Comparison of ENCODE assay signal across 25 mouse cellular contexts in the genomic region with DNA sequence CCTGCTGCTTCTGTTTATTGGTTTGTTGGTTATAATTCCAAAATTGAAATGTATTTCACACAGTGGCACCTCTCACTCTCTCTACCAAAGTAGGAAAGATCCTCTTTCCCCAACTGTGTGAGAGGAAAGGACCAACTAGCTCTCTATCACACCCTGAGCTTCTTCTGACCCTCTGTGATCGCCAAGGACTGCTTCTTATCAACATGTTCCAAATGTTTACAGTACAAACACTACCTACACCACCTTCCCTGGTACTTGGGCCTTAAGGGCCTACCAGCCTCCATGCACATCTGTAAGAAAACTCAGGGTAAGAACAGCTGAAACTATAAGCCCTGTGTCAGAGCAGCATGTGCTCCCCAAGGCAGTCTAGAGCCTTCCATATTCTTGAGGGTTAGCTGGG. TPM values are rescaled to one million over a fixed set of nuclear protein-coding genes. Genes with fewer than 3 reads are reported as not detected.
DNase-seq lines count a peak whose midpoint lies in the region; ATAC-seq lines count a peak whose summit lies in the region.
"Had no signal": no experiment of that assay in that cellular context is flagged by ENCODE, and none has a peak within 500 bp of the region (broad histone marks: within the 10 kb centered on the region; RNA-seq: fewer than 3 reads in every experiment).

No protein-coding gene starts in this region.

- peak overlapping the region; percentile 43; the same call in 1 of the 2 replicates for H3K27ac ChIP-seq in heart, embryonic 10.5 days
- H3K27ac ChIP-seq in heart, embryonic 14.5 days (replicated peaks in 1 of 2; ENCODE audit: control insufficient read depth in 1 of 2, insufficient read depth in 1 of 2, low read depth in 2 of 2, low read length in 2 of 2) = peak overlapping the region; percentile 81 to 90
- peak overlapping the region; percentile 3; the same call in 1 of the 2 replicates for H3K27ac ChIP-seq in intestine, embryonic 14.5 days (ENCODE audit: low read depth)
- no peak overlapping the region for H3K27ac ChIP-seq in intestine, embryonic 15.5 days
- no peak overlapping the region for H3K27ac ChIP-seq in midbrain, embryonic 11.5 days (ENCODE audit: low read depth, low read length)
- no peak overlapping the region for H3K27ac ChIP-seq in midbrain, embryonic 15.5 days
- H3K27ac ChIP-seq: embryonic facial prominence, embryonic 12.5 days; forebrain, embryonic 15.5 days; hindbrain, embryonic 13.5 days; hindbrain, postnatal 0 days had no signal

- H3K36me3 ChIP-seq in heart, embryonic 10.5 days = no peaks in the 10 kb centered on the region
- no peaks in the 10 kb centered on the region for H3K36me3 ChIP-seq in heart, embryonic 14.5 days (ENCODE audit: control insufficient read depth, insufficient read depth, low read length)
- H3K36me3 ChIP-seq in intestine, embryonic 14.5 days (ENCODE audit: control insufficient read depth, insufficient read depth, low read length) = no peaks in the 10 kb centered on the region
- H3K36me3 ChIP-seq in intestine, embryonic 15.5 days = no peaks in the 10 kb centered on the region
- H3K36me3 ChIP-seq in midbrain, embryonic 11.5 days (ENCODE audit: control insufficient read depth, insufficient read depth, low read length) = no peaks in the 10 kb centered on the region
- no peaks in the 10 kb centered on the region for H3K36me3 ChIP-seq in midbrain, embryonic 15.5 days (replicated peaks)
- H3K36me3 ChIP-seq: embryonic facial prominence, embryonic 12.5 days; forebrain, embryonic 15.5 days; hindbrain, embryonic 13.5 days had no signal

- 21% methylated on average over 1 of the region's 1 CpGs for WGBS in heart, embryonic 10.5 days
- 8% methylated on average over 1 of the region's 1 CpGs for WGBS in heart, embryonic 14.5 days
- WGBS in intestine, embryonic 14.5 days = 24% methylated on average over 1 of the region's 1 CpGs
- WGBS in intestine, embryonic 15.5 days = 25% methylated on average over 1 of the region's 1 CpGs
- 58% methylated on average over 1 of the region's 1 CpGs for WGBS in midbrain, embryonic 11.5 days
- WGBS in midbrain, embryonic 15.5 days = 76% methylated on average over 1 of the region's 1 CpGs

- peaks cover 36% of the 10 kb centered on the region for H3K27me3 ChIP-seq in heart, embryonic 10.5 days (ENCODE audit: insufficient read depth, poor library complexity, severe bottlenecking)
- H3K27me3 ChIP-seq in heart, embryonic 14.5 days (ENCODE audit: control insufficient read depth, insufficient read depth, low read length) = peaks cover 14% of the 10 kb centered on the region; the same call in 1 of the 2 replicates
- peaks cover 22% of the 10 kb centered on the region for H3K27me3 ChIP-seq in intestine, embryonic 14.5 days (replicated peaks; ENCODE audit: control insufficient read depth, insufficient read depth, low read length)
- peaks cover 14% of the 10 kb centered on the region for H3K27me3 ChIP-seq in intestine, embryonic 15.5 days (replicated peaks)
- peaks cover 12% of the 10 kb centered on the region for H3K27me3 ChIP-seq in midbrain, embryonic 11.5 days (ENCODE audit: control insufficient read depth, insufficient read depth, low read length)
- H3K27me3 ChIP-seq in midbrain, embryonic 15.5 days (replicated peaks) = peaks cover 32% of the 10 kb centered on the region

- no peak overlapping the region for H3K9ac ChIP-seq in heart, embryonic 14.5 days (ENCODE audit: low read length)
- H3K9ac ChIP-seq in intestine, embryonic 14.5 days (ENCODE audit: low read length) = no peak overlapping the region
- no peak overlapping the region for H3K9ac ChIP-seq in intestine, embryonic 15.5 days
- no peak overlapping the region for H3K9ac ChIP-seq in midbrain, embryonic 11.5 days (ENCODE audit: low read length)
- H3K9ac ChIP-seq in midbrain, embryonic 15.5 days = no peak overlapping the region
- H3K9ac ChIP-seq: embryonic facial prominence, embryonic 12.5 days; forebrain, embryonic 15.5 days; hindbrain, embryonic 13.5 days had no signal

- no peak overlapping the region for H3K4me2 ChIP-seq in heart, embryonic 14.5 days (ENCODE audit: low read length)
- no peak overlapping the region for H3K4me2 ChIP-seq in intestine, embryonic 14.5 days (ENCODE audit: low read length)
- no peak overlapping the region for H3K4me2 ChIP-seq in intestine, embryonic 15.5 days (replicated peaks)
- H3K4me2 ChIP-seq in midbrain, embryonic 11.5 days = no peak overlapping the region
- no peak overlapping the region for H3K4me2 ChIP-seq in midbrain, embryonic 15.5 days
- H3K4me2 ChIP-seq: embryonic facial prominence, embryonic 12.5 days; forebrain, embryonic 15.5 days; hindbrain, embryonic 13.5 days had no signal

- H3K9me3 ChIP-seq in heart, embryonic 10.5 days = no peaks in the 10 kb centered on the region
- no peaks in the 10 kb centered on the region for H3K9me3 ChIP-seq in heart, embryonic 14.5 days (ENCODE audit: control insufficient read depth, low read length)
- no peaks in the 10 kb centered on the region for H3K9me3 ChIP-seq in intestine, embryonic 14.5 days (ENCODE audit: control insufficient read depth, low read length)
- no peaks in the 10 kb centered on the region for H3K9me3 ChIP-seq in intestine, embryonic 15.5 days
- no peaks in the 10 kb centered on the region for H3K9me3 ChIP-seq in midbrain, embryonic 11.5 days (ENCODE audit: control insufficient read depth, low read length)
- H3K9me3 ChIP-seq in midbrain, embryonic 15.5 days = no peaks in the 10 kb centered on the region
- H3K9me3 ChIP-seq: embryonic facial prominence, embryonic 12.5 days; forebrain, embryonic 15.5 days; hindbrain, embryonic 13.5 days had no signal

- H3K4me3 ChIP-seq in heart, embryonic 10.5 days = no peak overlapping the region
- no peak overlapping the region for H3K4me3 ChIP-seq in heart, embryonic 14.5 days (ENCODE audit: control insufficient read depth in 1 of 2, insufficient read depth in 1 of 2, low read depth in 1 of 2, low read length in 2 of 2)
- no peak overlapping the region for H3K4me3 ChIP-seq in intestine, embryonic 14.5 days (ENCODE audit: low read depth, low read length)
- no peak overlapping the region for H3K4me3 ChIP-seq in intestine, embryonic 15.5 days (replicated peaks)
- no peak overlapping the region for H3K4me3 ChIP-seq in midbrain, embryonic 11.5 days (ENCODE audit: low read depth, low read length)
- H3K4me3 ChIP-seq in midbrain, embryonic 15.5 days = no peak overlapping the region
- H3K4me3 ChIP-seq: embryonic facial prominence, embryonic 12.5 days; forebrain, embryonic 15.5 days; hindbrain, embryonic 13.5 days had no signal

- intact Hi-C loops in heart, postnatal 10 days (cut with DNase I) = no loop called here
- intact Hi-C loops in heart, postnatal 14 days (cut with DNase I) = no loop called here

- H3K4me1 ChIP-seq in heart, embryonic 10.5 days = peaks cover 65% of the 10 kb centered on the region
- peaks cover 33 to 48% of the 10 kb centered on the region in 2 experiments for H3K4me1 ChIP-seq in heart, embryonic 14.5 days (ENCODE audit: control insufficient read depth in 2 of 2, insufficient read depth in 2 of 2, low read length in 2 of 2)
- no peaks in the 10 kb centered on the region for H3K4me1 ChIP-seq in intestine, embryonic 14.5 days (replicated peaks; ENCODE audit: control insufficient read depth, insufficient read depth, low read length)
- no peaks in the 10 kb centered on the region for H3K4me1 ChIP-seq in intestine, embryonic 15.5 days (replicated peaks)
- H3K4me1 ChIP-seq in midbrain, embryonic 11.5 days (ENCODE audit: control insufficient read depth, insufficient read depth, low read length) = no peaks in the 10 kb centered on the region
- no peaks in the 10 kb centered on the region for H3K4me1 ChIP-seq in midbrain, embryonic 15.5 days
- H3K4me1 ChIP-seq: embryonic facial prominence, embryonic 12.5 days; forebrain, embryonic 15.5 days had no signal

- no peak; the same call in 1 of the 2 replicates for ATAC-seq in heart, embryonic 14.5 days (ENCODE audit: insufficient number of reproducible peaks, insufficient read depth, low FRiP score, low read depth)
- no peak for ATAC-seq in intestine, embryonic 14.5 days (replicated peaks; ENCODE audit: low FRiP score, low TSS enrichment, low read depth)
- ATAC-seq in intestine, embryonic 15.5 days = no peak
- no peak for ATAC-seq in midbrain, embryonic 11.5 days (ENCODE audit: low FRiP score)
- no peak for ATAC-seq in midbrain, embryonic 15.5 days (replicated peaks)
- ATAC-seq: forebrain, embryonic 15.5 days; hindbrain, postnatal 0 days had no signal

- no peak for DNase-seq in heart, embryonic 10.5 days (ENCODE audit: low spot score)
- DNase-seq in heart, postnatal 10 days = no peak
- DNase-seq in heart, postnatal 14 days = no peak
- no peak for DNase-seq in intestine, embryonic 14.5 days (ENCODE audit: low spot score)
- DNase-seq in midbrain, embryonic 11.5 days (ENCODE audit: low spot score, missing footprints) = peak; percentile 8
- DNase-seq: adrenal gland, postnatal 10 days; cerebellum, adult 11 months; cerebellum, adult 8-10 months; cerebellum, postnatal 14 days; gastrocnemius, postnatal 36 days; kidney, adult 11 months; kidney, adult 9 months had no signal

RNA-seq across cellular contexts. Expression of gene Irx4, which starts 17.5 kb away (rescaled TPM):
- 39.4 and 78.4 TPM in 2 replicates for polyA plus RNA-seq in heart, embryonic 10.5 days (2016; fragmentation: Nextera tagmentation; extraction: Ambion mirVana)
- total RNA-seq in heart, postnatal 10 days (2021) = 10 to 100 TPM; 27.6 to 49.8 TPM
- 43.3 and 47.3 TPM in 2 replicates for polyA plus RNA-seq in heart, embryonic 14.5 days (2014; fragmentation: Nextera tagmentation; extraction: Ambion mirVana)
- total RNA-seq in heart, postnatal 14 days (2021) = 10 to 100 TPM; 24.5 to 27.7 TPM
- polyA plus RNA-seq in intestine, embryonic 14.5 days (2014; fragmentation: Nextera tagmentation; extraction: Ambion mirVana) = 0.07 and 0.16 TPM in 2 replicates
- polyA plus RNA-seq in intestine, embryonic 15.5 days (2015; fragmentation: Nextera tagmentation; extraction: Ambion mirVana) = 0.26 and 0.47 TPM in 2 replicates
- polyA plus RNA-seq in midbrain, embryonic 11.5 days (2014; fragmentation: Nextera tagmentation; extraction: Ambion mirVana) = 0.41 and 0.87 TPM in 2 replicates
- 0.96 and 1.7 TPM in 2 replicates for polyA plus RNA-seq in midbrain, embryonic 15.5 days (2015; fragmentation: Nextera tagmentation; extraction: Ambion mirVana)
- total RNA-seq: adrenal gland, postnatal 10 days; adrenal gland, postnatal 4 days; gastrocnemius, adult 8-10 months; gastrocnemius, postnatal 36 days; hematopoietic stem cell, adult 5-6 weeks; MEL had no signal
- polyA plus RNA-seq: C2C12; cortical plate, adult 2 months had no signal

RNA-seq across cellular contexts. Expression of gene Mrpl36, which starts 50.5 kb away (rescaled TPM):
- 145 and 181 TPM in 2 replicates for polyA plus RNA-seq in heart, embryonic 10.5 days (2016; fragmentation: Nextera tagmentation; extraction: Ambion mirVana)
- total RNA-seq in heart, postnatal 10 days (2021) = 10 to 100 TPM; 43.0 to 46.9 TPM
- 173 and 176 TPM in 2 replicates for polyA plus RNA-seq in heart, embryonic 14.5 days (2014; fragmentation: Nextera tagmentation; extraction: Ambion mirVana)
- total RNA-seq in heart, postnatal 14 days (2021) = 10 to 100 TPM; 41.8 to 42.8 TPM
- polyA plus RNA-seq in intestine, embryonic 14.5 days (2014; fragmentation: Nextera tagmentation; extraction: Ambion mirVana) = 153 and 166 TPM in 2 replicates
- 159 and 160 TPM in 2 replicates for polyA plus RNA-seq in intestine, embryonic 15.5 days (2015; fragmentation: Nextera tagmentation; extraction: Ambion mirVana)
- 125 and 128 TPM in 2 replicates for polyA plus RNA-seq in midbrain, embryonic 11.5 days (2014; fragmentation: Nextera tagmentation; extraction: Ambion mirVana)
- polyA plus RNA-seq in midbrain, embryonic 15.5 days (2015; fragmentation: Nextera tagmentation; extraction: Ambion mirVana) = 74.3 and 78.9 TPM in 2 replicates

RNA-seq across cellular contexts. Expression of gene Ndufs6, which starts 50.5 kb away (rescaled TPM):
- 499 and 600 TPM in 2 replicates for polyA plus RNA-seq in heart, embryonic 10.5 days (2016; fragmentation: Nextera tagmentation; extraction: Ambion mirVana)
- 100 to 1,000 TPM; 859 to 902 TPM for total RNA-seq in heart, postnatal 10 days (2021)
- 792 and 837 TPM in 2 replicates for polyA plus RNA-seq in heart, embryonic 14.5 days (2014; fragmentation: Nextera tagmentation; extraction: Ambion mirVana)
- total RNA-seq in heart, postnatal 14 days (2021) = 1,000 to 10,000 TPM; 1,008 to 1,014 TPM
- 428 and 448 TPM in 2 replicates for polyA plus RNA-seq in intestine, embryonic 14.5 days (2014; fragmentation: Nextera tagmentation; extraction: Ambion mirVana)
- polyA plus RNA-seq in intestine, embryonic 15.5 days (2015; fragmentation: Nextera tagmentation; extraction: Ambion mirVana) = 464 and 509 TPM in 2 replicates
- 305 and 326 TPM in 2 replicates for polyA plus RNA-seq in midbrain, embryonic 11.5 days (2014; fragmentation: Nextera tagmentation; extraction: Ambion mirVana)
- 390 and 410 TPM in 2 replicates for polyA plus RNA-seq in midbrain, embryonic 15.5 days (2015; fragmentation: Nextera tagmentation; extraction: Ambion mirVana)

Comparison
In these comparisons a context has a peak if more than half of its experiments do, and no peak if none do; other contexts are left out.
1. H3K27ac ChIP-seq: peak in heart, embryonic 10.5 days (single experiment), heart, embryonic 14.5 days (2 of 2) and intestine, embryonic 14.5 days (single experiment); none in intestine, embryonic 15.5 days (single experiment), midbrain, embryonic 11.5 days (single experiment) and midbrain, embryonic 15.5 days (single experiment).
2. RNA of gene Irx4, which starts 17.5 kb away (polyA plus RNA-seq): 43.3 to 47.3 TPM in heart, embryonic 14.5 days and 39.4 to 78.4 TPM in heart, embryonic 10.5 days; 0.96 to 1.7 TPM in midbrain, embryonic 15.5 days, 0.41 to 0.87 TPM in midbrain, embryonic 11.5 days, 0.26 to 0.47 TPM in intestine, embryonic 15.5 days and 0.07 to 0.16 TPM in intestine, embryonic 14.5 days; every median in the first group is over 10 times any median in the second.